Mouse (Mus musculus): ENCODE measurements around the gene 5430419D17Rik. TPM values are rescaled to one million over a fixed set of nuclear protein-coding genes. Genes with fewer than 3 reads are reported as not detected.

Gene 5430419D17Rik
- polyA plus RNA-seq, 1 experiment from 2014 or later: not detected

Other genes with a start within 250 kb of the 5430419D17Rik start
- gene Htra1, start 238.3 kb upstream of the 5430419D17Rik start, polyA plus RNA-seq (2014; fragmentation: Nextera tagmentation; extraction: Ambion mirVana): 113 and 128 TPM in 2 replicates
- 0.04 TPM in 1 of 2 replicates, not detected in the other for gene Dmbt1, start 142.3 kb upstream of the 5430419D17Rik start, polyA plus RNA-seq (2014; fragmentation: Nextera tagmentation; extraction: Ambion mirVana)
- gene 4933402N03Rik, start 28.1 kb upstream of the 5430419D17Rik start, polyA plus RNA-seq (2014; fragmentation: Nextera tagmentation; extraction: Ambion mirVana): not detected in 2 replicates
- 0.17 TPM in 1 of 2 replicates, not detected in the other for gene Cuzd1, start 147.9 kb downstream of the 5430419D17Rik start, polyA plus RNA-seq (2014; fragmentation: Nextera tagmentation; extraction: Ambion mirVana)
- not detected in 2 replicates for gene Fam24b, start 155.1 kb downstream of the 5430419D17Rik start, polyA plus RNA-seq (2014; fragmentation: Nextera tagmentation; extraction: Ambion mirVana)
- gene Fam24a, start 159.5 kb downstream of the 5430419D17Rik start, polyA plus RNA-seq (2014; fragmentation: Nextera tagmentation; extraction: Ambion mirVana): 0.31 TPM in 1 of 2 replicates, not detected in the other
- 21.9 and 25.6 TPM in 2 replicates for gene 2310057M21Rik, start 188.4 kb downstream of the 5430419D17Rik start, polyA plus RNA-seq (2014; fragmentation: Nextera tagmentation; extraction: Ambion mirVana)
- gene Pstk, start 196.7 kb downstream of the 5430419D17Rik start, polyA plus RNA-seq (2014; fragmentation: Nextera tagmentation; extraction: Ambion mirVana): 60.3 and 62.9 TPM in 2 replicates
- 15.3 and 16.5 TPM in 2 replicates for gene Ikzf5, start 236.1 kb downstream of the 5430419D17Rik start, polyA plus RNA-seq (2014; fragmentation: Nextera tagmentation; extraction: Ambion mirVana)
- 91.3 and 109 TPM in 2 replicates for gene Acadsb, start 236.2 kb downstream of the 5430419D17Rik start, polyA plus RNA-seq (2014; fragmentation: Nextera tagmentation; extraction: Ambion mirVana)

Measured in embryonic facial prominence, embryonic 14.5 days (tissue).